Mouse (Mus musculus) CH12.LX (cell line): ENCODE measurements around the gene Pawr. TPM values are rescaled to one million over a fixed set of nuclear protein-coding genes. Genes with fewer than 3 reads are reported as not detected.

Experiments used
- DNase-seq: peaks from one replicate; pipeline ENCODE4 v3.0.0-alpha.2; 2013; ENCODE audit errors: extremely low read depth
- H3K27ac ChIP-seq: 2 replicates; pipeline ENCODE4 v1.5.1; 2012; ENCODE audit warnings: low read depth, mild to moderate bottlenecking, control low read depth, moderate library complexity; ENCODE audit not compliant: insufficient read depth
- H3K27me3 ChIP-seq: replicated peaks from 2 replicates; pipeline ENCODE3; 2012; ENCODE audit warnings: inconsistent platforms
- H3K36me3 ChIP-seq, 2 experiments: replicated peaks in 1 of 2; 2 replicates each; pipeline versions ENCODE3 to v1.6.1; 2012; ENCODE audit warnings: inconsistent platforms in 1 of 2, low read length in 1 of 2, mild to moderate bottlenecking in 1 of 2, mixed read lengths in 1 of 2, moderate library complexity in 1 of 2; ENCODE audit not compliant: control insufficient read depth in 1 of 2, insufficient read depth in 1 of 2
- H3K4me1 ChIP-seq, 2 experiments: 2 replicates each; pipeline ENCODE4 v1.6.1; 2012; ENCODE audit warnings: inconsistent platforms in 1 of 2, moderate library complexity in 1 of 2; ENCODE audit not compliant: insufficient read depth in 2 of 2, control insufficient read depth in 1 of 2
- H3K4me2 ChIP-seq: 2 replicates; pipeline ENCODE4 v1.6.1; 2012; ENCODE audit warnings: low read depth, mild to moderate bottlenecking, control low read depth; ENCODE audit not compliant: poor library complexity, insufficient read depth, severe bottlenecking
- H3K4me3 ChIP-seq, 3 experiments: fragments of 150-350 bp in 1 of 3; sonication (generic) in 1 of 3; replicated peaks in 1 of 3; 2 replicates each; pipeline versions ENCODE3 to v1.5.1; 2011 to 2012; ENCODE audit warnings: low read depth in 2 of 3, low read length in 2 of 3, mild to moderate bottlenecking in 2 of 3, moderate library complexity in 2 of 3, control low read depth in 1 of 3, improper control_type of control experiment in 1 of 3, inconsistent platforms in 1 of 3, mixed read lengths in 1 of 3; ENCODE audit not compliant: poor library complexity in 1 of 3
- H3K79me2 ChIP-seq: replicated peaks from 2 replicates; pipeline ENCODE4 v1.6.1; 2012; ENCODE audit warnings: mild to moderate bottlenecking, moderate library complexity; ENCODE audit not compliant: control insufficient read depth, poor library complexity, insufficient read depth, severe bottlenecking; ENCODE audit errors: extremely low read depth
- H3K9ac ChIP-seq: 2 replicates; pipeline ENCODE4 v1.6.1; 2012; ENCODE audit warnings: low read depth, mild to moderate bottlenecking, control low read depth, moderate library complexity; ENCODE audit not compliant: insufficient read depth
- H3K9me3 ChIP-seq: replicated peaks from 2 replicates; pipeline ENCODE3; 2012; ENCODE audit warnings: low read length, inconsistent platforms, mixed read lengths
- BHLHE40 ChIP-seq: IDR thresholded peaks from 2 replicates; pipeline ENCODE4 v1.6.1; 2011; ENCODE audit warnings: mild to moderate bottlenecking, low read depth, low read length, improper control_type of control experiment
- CHD2 ChIP-seq: IDR thresholded peaks from 2 replicates; pipeline ENCODE4 v1.6.1; 2011; ENCODE audit warnings: low read length, improper control_type of control experiment
- CTCF ChIP-seq, 2 experiments: IDR thresholded peaks in 1 of 2; conservative IDR thresholded peaks in 1 of 2; 2 replicates each; pipeline ENCODE4 v1.5.1; 2011 to 2012; ENCODE audit warnings: low read depth in 2 of 2, low read length in 2 of 2, improper control_type of control experiment in 1 of 2, inconsistent platforms in 1 of 2, mild to moderate bottlenecking in 1 of 2, moderate library complexity in 1 of 2
- ELF1 ChIP-seq: IDR thresholded peaks from 2 replicates; pipeline ENCODE4 v1.6.1; 2014; ENCODE audit warnings: low read depth, mild to moderate bottlenecking, inconsistent platforms, low read length, improper control_type of control experiment
- EP300 ChIP-seq: IDR thresholded peaks from 2 replicates; pipeline ENCODE4 v1.6.1; 2011; ENCODE audit warnings: low read length, improper control_type of control experiment
- GABPA ChIP-seq: IDR thresholded peaks from 2 replicates; pipeline ENCODE4 v1.6.1; 2012; ENCODE audit warnings: low read depth, low read length, improper control_type of control experiment, inconsistent platforms; ENCODE audit not compliant: insufficient replicate concordance
- IRF4 ChIP-seq: IDR thresholded peaks from 2 replicates; pipeline ENCODE4 v1.6.1; 2014; ENCODE audit warnings: low read depth, mild to moderate bottlenecking, inconsistent platforms, low read length, improper control_type of control experiment
- JUND ChIP-seq: conservative IDR thresholded peaks from 2 replicates; pipeline ENCODE4 v1.6.1; 2011; ENCODE audit warnings: low read depth, low read length, improper control_type of control experiment
- KAT2A ChIP-seq: IDR thresholded peaks from 2 replicates; pipeline ENCODE4 v1.6.1; 2012; ENCODE audit warnings: low read length, improper control_type of control experiment, inconsistent platforms; ENCODE audit not compliant: insufficient replicate concordance
- MAFK ChIP-seq: IDR thresholded peaks from 2 replicates; pipeline ENCODE4 v1.6.1; 2011; ENCODE audit warnings: low read length, improper control_type of control experiment; ENCODE audit not compliant: insufficient replicate concordance
- MAZ ChIP-seq: IDR thresholded peaks from 2 replicates; pipeline ENCODE4 v1.6.1; 2012; ENCODE audit warnings: low read depth, mild to moderate bottlenecking, inconsistent platforms, low read length, improper control_type of control experiment, moderate library complexity
- MYC ChIP-seq: IDR thresholded peaks from 2 replicates; pipeline ENCODE4 v1.6.1; 2011; ENCODE audit warnings: low read depth, mild to moderate bottlenecking, improper control_type of control experiment, low read length
- NELFE ChIP-seq: IDR thresholded peaks from 2 replicates; pipeline ENCODE4 v1.6.1; 2011; ENCODE audit warnings: low read depth, low read length, improper control_type of control experiment
- NRF1 ChIP-seq: IDR thresholded peaks from 2 replicates; pipeline ENCODE4 v1.6.1; 2014; ENCODE audit warnings: low read depth, mild to moderate bottlenecking, inconsistent platforms, low read length, improper control_type of control experiment, moderate library complexity
- PAX5 ChIP-seq: IDR thresholded peaks from 2 replicates; pipeline ENCODE4 v1.6.1; 2012; ENCODE audit warnings: low read length, inconsistent platforms, mixed read lengths
- POLR2A ChIP-seq: IDR thresholded peaks from 2 replicates; pipeline ENCODE4 v1.6.1; 2011; ENCODE audit warnings: low read depth, mild to moderate bottlenecking, improper control_type of control experiment, low read length
- RAD21 ChIP-seq: IDR thresholded peaks from 2 replicates; pipeline ENCODE4 v1.6.1; 2011; ENCODE audit warnings: low read depth, mild to moderate bottlenecking, low read length, improper control_type of control experiment, moderate library complexity
- RCOR1 ChIP-seq: conservative IDR thresholded peaks from 2 replicates; pipeline ENCODE4 v1.6.1; 2012; ENCODE audit warnings: low read depth, mild to moderate bottlenecking, inconsistent platforms, low read length, improper control_type of control experiment
- SIN3A ChIP-seq: IDR thresholded peaks from 2 replicates; pipeline ENCODE4 v1.6.1; 2012; ENCODE audit warnings: low read length, improper control_type of control experiment, inconsistent platforms
- SMC3 ChIP-seq: IDR thresholded peaks from 2 replicates; pipeline ENCODE4 v1.6.1; 2011; ENCODE audit warnings: low read depth, low read length, improper control_type of control experiment
- TBP ChIP-seq: conservative IDR thresholded peaks from 2 replicates; pipeline ENCODE4 v1.6.1; 2011; ENCODE audit warnings: low read depth, low read length, improper control_type of control experiment
- TCF12 ChIP-seq: IDR thresholded peaks from 2 replicates; pipeline ENCODE4 v1.6.1; 2014; ENCODE audit warnings: low read depth, mild to moderate bottlenecking, inconsistent platforms, low read length, improper control_type of control experiment
- UBTF ChIP-seq: IDR thresholded peaks from 2 replicates; pipeline ENCODE4 v1.6.1; 2012; ENCODE audit warnings: low read depth, mild to moderate bottlenecking, inconsistent platforms, low read length, improper control_type of control experiment, moderate library complexity
- USF1 ChIP-seq: IDR thresholded peaks from 2 replicates; pipeline ENCODE4 v1.6.1; 2014; ENCODE audit warnings: low read depth, mild to moderate bottlenecking, inconsistent platforms, low read length, improper control_type of control experiment
- ZNF384 ChIP-seq: IDR thresholded peaks from 2 replicates; pipeline ENCODE4 v1.6.1; 2012; ENCODE audit warnings: low read depth, low read length, improper control_type of control experiment, inconsistent platforms
- dilution Hi-C: fragments of 300-500 bp; cut with MboI; formaldehyde crosslinking; loops from 2 replicates; pipeline ENCODE4 v1.14.3; 2020; ENCODE audit warnings: low sequenced_read_pairs; ENCODE audit not compliant: extremely low pct_unique_long_range_greater_than_20kb, extremely low pct_ligation_motif_present
- in situ Hi-C: fragments of 300-500 bp; cut with MboI; formaldehyde crosslinking; loops from 3 replicates; pipeline ENCODE4 v1.14.3; 2019; ENCODE audit warnings: low sequenced_read_pairs, low pct_ligation_motif_present, low pct_unique_long_range_greater_than_20kb, mixed read lengths
- polyA plus RNA-seq: library from polyadenylated mRNA; unstranded; fragments of >175 nt; gene quantifications from 2 replicates; pipeline ENCODE4 v1.2.1, GENCODE M21; 2012; ENCODE audit warnings: low read depth; ENCODE audit not compliant: insufficient read length
- total RNA-seq, 2 experiments: library from RNA; depleted of rRNA; stranded (reverse); fragments of 300-350 nt in 1 of 2; fragments of >200 nt in 1 of 2; gene quantifications; 2 replicates each; pipeline ENCODE4 v1.2.3; 2012 to 2014

The Pawr gene
- total and polyA plus RNA-seq, 3 experiments: not detected

GRCm38 (mm10) chr10:108335736-108336292, 3.9 kb downstream of the Pawr start:
- H3K9ac ChIP-seq: no peak overlapping the region
- H3K9me3 ChIP-seq: peaks cover 19% of the 10 kb centered on the region
- no peak overlapping the region for H3K4me3 ChIP-seq
- H3K27ac ChIP-seq: no peak overlapping the region
- peaks cover 0 to 4% of the 10 kb centered on the region in 2 experiments; a peak in 1 of 4 replicates for H3K4me1 ChIP-seq
- no peak for TF ChIP-seq CTCF (conservative IDR thresholded peaks at IDR 0.05 in 1 of 2, IDR thresholded peaks at IDR 0.05 in 1 of 2; ENCODE audit: low read depth in 2 of 2, low read length in 2 of 2)
- no peak for TF ChIP-seq TBP
- no peak for TF ChIP-seq IRF4
- TF ChIP-seq KAT2A: no peak
- no peak for TF ChIP-seq ZNF384
- no peak for TF ChIP-seq JUND
- no peak for TF ChIP-seq SIN3A
- TF ChIP-seq MYC: no peak
- TF ChIP-seq CHD2: no peak
- no peak for TF ChIP-seq TCF12
- no peak for TF ChIP-seq POLR2A
- no peak for TF ChIP-seq USF1
- TF ChIP-seq PAX5: no peak
- TF ChIP-seq BHLHE40: no peak
- TF ChIP-seq GABPA: no peak
- no peak for TF ChIP-seq RAD21
- no peak for TF ChIP-seq EP300
- TF ChIP-seq RCOR1: no peak
- TF ChIP-seq MAFK: no peak
- TF ChIP-seq, all 38 proteins: peak for 0
- Histone ChIP-seq H3K4me2 (no peak overlapping the region), H3K79me2 (no peaks in the 10 kb centered on the region), H3K36me3 (no peaks in the 10 kb centered on the region), H3K27me3 (no peaks in the 10 kb centered on the region)
- dilution Hi-C loops (no loop called here), in situ Hi-C loops (no loop called here)
- no peak for DNase-seq

- Histone ChIP-seq H3K36me3 (no peaks in the 10 kb centered on the region), H3K4me2 (no peak overlapping the region)
- dilution Hi-C loops: no loop called here
- TF ChIP-seq UBTF (no peak), ELF1 (no peak), MAZ (no peak), PAX5 (no peak), CTCF (conservative IDR thresholded peaks at IDR 0.05 in 1 of 2, IDR thresholded peaks at IDR 0.05 in 1 of 2; ENCODE audit: low read depth in 2 of 2, low read length in 2 of 2) (no peak), RAD21 (no peak), NRF1 (no peak), JUND (no peak), RCOR1 (no peak), SMC3 (no peak), NELFE (no peak)
- TF ChIP-seq, all 38 proteins: peak for 0
- Histone ChIP-seq H3K79me2 (no peaks in the 10 kb centered on the region), H3K9me3 (peaks cover 13% of the 10 kb centered on the region), H3K4me1 (peaks cover 0 to 4% of the 10 kb centered on the region in 2 experiments; a peak in 1 of 4 replicates), H3K27ac (no peak overlapping the region), H3K9ac (no peak overlapping the region), H3K4me3 (no peak overlapping the region), H3K27me3 (no peaks in the 10 kb centered on the region)
- in situ Hi-C loops: no loop called here
- DNase-seq: no peak
Measured at GRCm38 (mm10) chr10:108336581-108336980, 4.7 kb downstream of the Pawr start.
